Mouse (Mus musculus) left cerebral cortex, adult 6 months (tissue): Measurements from ENCODE around the gene Gm21094. TPM values are rescaled to one million over a fixed set of nuclear protein-coding genes. Genes with fewer than 3 reads are reported as not detected.

Experiments used
- long read RNA-seq, 2 experiments: library from polyadenylated mRNA; unstranded; transcript quantifications; one replicate each; pipeline ENCODE4 v2.0.0; 2019 to 2020
- polyA plus RNA-seq: library from polyadenylated mRNA; unstranded; fragments of <200 nt; fragmentation: Nextera tagmentation; gene quantifications from 2 replicates; pipeline ENCODE4 v1.2.3, GENCODE M21; 2021

The Gm21094 gene
- not detected in 2 replicates for polyA plus RNA-seq
- long read RNA-seq, experiment 1: 0 reads
- long read RNA-seq, experiment 2: 0 reads

GRCm38 (mm10) chrY:32620343-32620742 lies at the start of gene Gm21094:
Gene Gm21094, minus strand, starts transcription at chrY:32620443.

